Mouse (Mus musculus): ENCODE results near the gene Tmcc3.
A peak's percentile ranks its signal among the peaks of the same experiment; 100 is the strongest.
"Not testable (repeated sequence)": the region's sequence is repeated elsewhere in the genome, so short reads cannot be mapped to it uniquely, and the experiment has no call there.

Gene Tmcc3

GRCm38 (mm10) chr10:94514506-94515178 lies 202.9 kb downstream of the Tmcc3 start:
- DNase-seq (ENCODE audit: low spot score in 2 of 2) = peak; percentile 34 to 48

- peak; percentile 34 to 61 for DNase-seq (ENCODE audit: low spot score in 2 of 2)
These were observed 203.4 kb downstream of the Tmcc3 start for GRCm38 (mm10) chr10:94515179-94515545.

- no peak for DNase-seq (ENCODE audit: low spot score in 2 of 2)
These were observed 203.8 kb downstream of the Tmcc3 start for GRCm38 (mm10) chr10:94515583-94515982.

- DNase-seq (ENCODE audit: low spot score in 2 of 2) = no peak
These were observed 208.1 kb downstream of the Tmcc3 start for GRCm38 (mm10) chr10:94519887-94520286.

DNA sequence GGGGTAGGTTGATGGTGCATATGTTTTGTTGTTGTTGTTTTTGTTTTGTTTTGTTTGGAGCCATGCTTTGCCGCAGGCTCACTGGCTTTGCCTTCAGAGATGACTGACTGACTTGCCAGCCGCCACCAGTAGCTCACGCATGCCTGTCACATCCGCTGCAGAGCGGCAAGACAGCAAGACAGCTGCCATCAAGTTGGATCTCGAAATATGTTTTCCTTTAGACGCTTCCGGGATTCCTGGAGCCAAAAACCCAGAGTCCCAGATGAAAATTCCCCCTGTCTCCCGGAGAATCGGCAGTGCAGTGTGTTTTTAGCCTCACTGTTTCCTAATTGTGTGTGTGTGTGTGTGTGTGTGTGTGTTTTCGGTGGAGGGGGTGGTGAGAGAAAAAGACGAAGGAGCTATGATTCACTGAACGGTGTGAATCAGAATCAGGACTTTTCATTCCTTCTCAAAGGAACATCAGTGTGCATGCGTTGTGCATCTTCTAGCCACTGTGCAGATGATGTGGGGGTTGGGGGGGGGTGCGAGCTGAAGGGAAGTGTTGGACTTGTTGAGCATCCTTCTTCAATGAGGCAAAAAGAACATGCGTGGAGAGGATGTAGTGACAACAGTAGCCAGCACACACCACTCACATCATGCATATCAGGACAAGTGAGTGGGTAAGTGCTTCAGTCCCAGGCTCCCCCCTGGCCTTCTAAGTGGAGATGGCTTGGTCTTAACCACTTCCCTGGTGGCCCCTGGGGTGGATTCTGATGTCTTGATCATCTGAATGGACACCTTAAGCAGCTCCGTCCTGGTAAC lies 208.8 kb downstream of the Tmcc3 start:
- no peak for DNase-seq (ENCODE audit: low spot score in 2 of 2)

- no peak for DNase-seq (ENCODE audit: low spot score in 2 of 2)
These were observed 209.3 kb downstream of the Tmcc3 start for GRCm38 (mm10) chr10:94521107-94521401.

DNA sequence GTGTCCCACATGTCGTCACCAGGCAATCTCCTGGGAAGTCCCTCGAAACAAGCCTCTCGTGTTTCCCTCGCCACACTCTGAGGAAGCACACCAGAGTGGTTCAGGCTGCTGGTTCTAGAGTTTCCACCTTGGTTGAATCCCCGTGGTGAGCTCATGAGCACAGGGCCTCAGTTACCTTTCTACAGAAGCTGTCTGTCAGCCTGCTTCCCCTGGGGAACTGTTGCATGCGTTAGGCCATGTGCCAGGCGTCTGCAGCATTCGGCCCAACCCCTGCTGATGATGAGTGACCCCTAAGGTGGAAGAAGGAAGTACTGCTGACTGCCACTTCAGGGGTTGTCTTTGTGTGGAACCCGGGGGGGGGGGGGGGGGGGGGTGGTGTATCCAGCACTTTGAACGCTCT lies 210.0 kb downstream of the Tmcc3 start:
- DNase-seq (ENCODE audit: low spot score in 2 of 2) = no peak

DNA sequence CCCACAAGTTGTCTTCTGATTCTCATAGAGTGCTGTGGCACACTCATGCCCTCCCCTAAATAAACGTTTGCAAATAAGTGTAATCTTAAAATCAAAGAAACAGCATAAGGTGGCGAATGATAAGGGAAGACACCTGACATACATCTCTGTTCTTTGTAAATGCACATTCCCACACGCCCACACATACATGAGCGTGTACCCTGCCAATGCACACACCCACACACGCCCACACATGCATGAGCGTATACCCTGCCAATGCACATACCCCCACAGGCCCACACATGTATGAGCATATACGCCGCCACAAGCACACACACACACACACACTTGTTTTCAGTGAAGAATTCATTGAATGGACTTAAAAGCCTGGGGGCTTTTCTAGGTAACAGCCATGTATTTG lies 211.5 kb downstream of the Tmcc3 start:
- DNase-seq (ENCODE audit: low spot score in 2 of 2) = no peak

DNA sequence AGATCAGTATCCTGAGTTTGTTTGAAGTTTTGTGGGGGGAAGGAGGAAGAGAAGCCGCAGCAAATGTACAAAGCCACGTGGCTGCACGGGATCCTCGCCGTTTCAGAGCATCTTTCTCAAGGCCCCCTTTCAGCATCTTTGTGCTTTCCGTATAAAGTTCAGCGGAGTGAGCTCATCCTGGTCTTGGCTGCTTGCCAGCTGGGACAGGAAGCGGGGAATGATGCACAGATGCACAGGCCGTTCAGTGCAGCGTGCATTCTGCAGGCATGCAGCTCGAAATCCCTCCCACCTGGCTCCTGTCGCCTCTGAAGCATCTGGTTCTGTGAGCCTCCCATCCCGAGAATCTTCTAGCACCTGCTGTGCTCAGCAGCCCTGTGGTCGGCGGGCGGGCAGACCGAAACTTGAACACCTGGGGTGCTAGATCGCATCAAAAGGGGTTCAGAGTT lies 212.0 kb downstream of the Tmcc3 start:
- DNase-seq (ENCODE audit: low spot score in 2 of 2) = peak; percentile 53 to 78

DNA sequence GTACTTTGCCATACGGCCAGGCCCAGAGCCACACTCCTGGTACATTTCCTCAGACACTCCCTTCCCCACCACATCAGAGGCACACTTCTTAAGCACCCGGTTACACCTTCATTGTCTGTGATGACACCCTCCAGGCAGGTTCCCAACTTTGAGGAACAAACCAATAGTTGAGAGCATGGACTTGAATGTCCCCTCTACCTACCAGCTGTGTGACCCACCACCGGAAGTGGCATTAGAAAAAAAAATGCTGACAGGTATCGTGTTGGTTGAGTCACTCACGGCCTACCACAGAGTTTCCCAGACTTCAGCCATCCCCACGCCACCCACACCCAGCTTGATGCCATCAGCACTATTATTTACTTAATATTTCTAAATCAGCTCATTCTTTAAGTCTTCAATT lies 213.2 kb downstream of the Tmcc3 start:
- DNase-seq (ENCODE audit: low spot score in 2 of 2) = no peak

DNA sequence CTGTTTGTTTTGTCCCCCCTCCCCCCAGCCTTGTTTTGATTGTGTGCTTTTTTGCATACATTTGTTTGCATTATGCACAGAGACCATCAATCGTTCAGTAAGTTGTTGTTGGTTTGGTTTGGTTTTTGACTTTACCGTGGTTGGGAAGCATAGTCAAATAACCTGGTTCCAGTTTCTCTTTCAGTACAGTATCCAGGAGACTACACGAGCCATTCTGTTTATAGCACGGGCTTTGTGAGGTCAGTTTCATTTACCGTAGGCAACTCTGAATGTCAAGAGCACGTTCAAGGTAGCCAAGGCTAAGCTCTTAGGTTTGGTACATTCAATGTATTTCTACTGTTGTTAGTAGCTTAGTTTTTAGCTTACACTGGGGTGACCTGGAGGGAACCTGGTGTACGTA lies 214.0 kb downstream of the Tmcc3 start:
- no peak for DNase-seq (ENCODE audit: low spot score in 2 of 2)

- no peak for DNase-seq (ENCODE audit: low spot score in 2 of 2)
These were observed 215.1 kb downstream of the Tmcc3 start for GRCm38 (mm10) chr10:94526834-94527233.

DNA sequence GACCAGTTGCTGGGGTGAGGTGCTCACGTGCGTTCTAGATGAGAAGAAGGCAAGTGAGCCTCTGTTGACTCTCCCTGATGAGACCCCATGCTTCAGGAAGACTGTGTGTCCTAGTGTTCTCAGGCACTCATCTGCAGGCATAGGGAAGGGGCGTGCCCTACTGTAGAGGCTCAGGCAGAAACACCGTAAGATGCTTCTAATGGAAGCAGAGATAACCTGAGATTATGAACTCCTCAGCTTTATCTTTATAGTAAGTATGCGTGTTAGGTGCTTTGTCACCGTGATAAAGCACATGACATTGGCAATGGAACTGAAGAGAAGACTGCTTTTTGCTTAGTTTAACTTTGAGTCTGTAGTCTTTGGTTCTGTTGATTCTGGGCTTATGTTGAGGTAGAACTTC lies 215.5 kb downstream of the Tmcc3 start:
- DNase-seq (ENCODE audit: low spot score in 2 of 2) = no peak

DNA sequence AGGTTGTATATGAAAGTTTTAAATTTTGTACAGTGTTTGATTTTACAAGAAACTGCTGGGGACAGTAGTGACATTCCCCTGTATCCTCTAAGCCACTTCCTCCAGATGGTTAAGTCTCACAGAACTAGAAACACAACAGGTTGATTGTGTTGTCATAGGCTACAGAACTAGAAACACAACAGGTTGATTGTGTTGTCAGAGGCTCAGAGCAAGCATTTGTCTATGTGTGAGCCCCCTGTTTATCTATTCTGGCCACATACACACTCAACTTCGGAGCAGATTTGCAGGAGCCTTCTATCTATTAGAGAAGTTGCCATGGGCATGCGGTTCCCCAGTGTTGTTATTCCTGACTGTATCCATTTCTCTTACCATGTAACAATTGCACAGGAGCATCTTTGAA lies 218.3 kb downstream of the Tmcc3 start:
- DNase-seq (ENCODE audit: low spot score in 2 of 2) = no peak

DNA sequence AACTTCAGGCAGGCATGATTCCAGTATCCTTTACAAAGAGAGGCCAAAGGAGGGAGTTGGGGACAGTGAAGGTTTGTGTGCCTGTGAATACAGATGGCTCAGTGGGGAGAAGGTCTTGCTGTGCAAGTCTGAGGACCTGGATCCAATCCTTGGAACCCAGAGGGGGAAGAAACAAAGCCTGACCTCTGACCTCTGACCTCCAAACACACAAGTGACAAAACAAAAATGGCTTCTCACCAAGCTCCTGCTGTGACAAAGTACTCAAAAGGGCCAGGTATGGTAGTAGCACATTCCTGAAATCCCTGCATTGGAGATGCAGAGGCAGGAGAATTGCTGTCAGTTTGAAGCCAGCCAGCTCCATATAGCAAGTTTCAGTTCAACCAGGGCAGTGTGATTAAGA lies 219.7 kb downstream of the Tmcc3 start:
- DNase-seq (ENCODE audit: low spot score in 2 of 2) = no peak

DNA sequence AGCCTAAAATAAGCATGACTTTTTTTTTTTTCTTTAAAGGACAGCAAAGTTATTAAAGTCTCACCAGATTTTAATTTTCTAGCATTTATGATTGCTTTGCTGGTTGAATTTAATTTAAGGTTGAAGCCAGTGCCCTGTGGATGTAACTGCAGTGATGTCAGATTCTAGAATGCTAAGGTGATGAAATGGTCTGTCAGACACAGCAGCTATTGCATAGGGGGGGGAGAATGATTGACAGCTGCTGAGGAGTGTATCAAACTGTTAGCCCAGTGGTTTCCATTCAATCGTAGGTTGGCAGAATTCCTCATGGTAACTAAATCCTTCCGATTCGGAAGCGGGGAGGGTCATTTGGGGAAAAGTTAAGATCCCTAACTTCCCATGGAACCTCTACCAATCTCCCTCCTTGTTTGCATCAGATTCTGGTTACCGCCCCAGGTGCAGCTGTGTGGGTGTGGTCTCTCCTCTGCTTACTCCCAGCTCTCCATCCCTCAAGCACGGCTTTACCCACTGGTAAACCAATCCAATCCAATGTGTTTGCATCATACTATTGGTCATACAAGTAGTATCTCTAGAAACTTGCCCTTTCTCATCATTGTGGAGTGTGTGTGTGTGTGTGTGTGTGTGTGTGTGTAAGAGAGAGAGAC lies 221.5 kb downstream of the Tmcc3 start:
- DNase-seq (ENCODE audit: low spot score in 2 of 2) = no peak

- DNase-seq (ENCODE audit: low spot score in 2 of 2) = not testable (repeated sequence)
These were observed 226.9 kb downstream of the Tmcc3 start for GRCm38 (mm10) chr10:94538623-94539022.

- DNase-seq (ENCODE audit: low spot score in 2 of 2) = no peak
These were observed 228.5 kb downstream of the Tmcc3 start for GRCm38 (mm10) chr10:94540241-94540640.

DNA sequence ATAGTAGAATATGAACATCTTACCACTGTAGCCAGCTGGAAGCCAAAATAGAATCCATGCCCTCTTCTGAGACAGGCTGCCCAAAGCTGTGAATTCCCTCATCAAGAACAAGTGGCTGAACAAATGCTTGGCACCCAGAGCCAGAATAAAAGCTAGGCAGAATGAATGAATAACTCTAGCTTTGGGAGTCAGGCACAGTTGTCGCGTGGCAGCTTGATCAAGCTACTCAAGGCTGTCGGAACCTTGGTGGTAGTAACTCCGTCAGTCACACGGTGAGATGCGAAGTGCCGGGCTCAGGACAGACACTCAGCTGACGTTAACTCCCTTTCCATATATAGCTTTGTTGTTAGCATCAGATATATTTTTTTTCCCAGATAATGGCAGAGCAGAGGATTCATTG lies 232.2 kb downstream of the Tmcc3 start:
- no peak for DNase-seq (ENCODE audit: low spot score in 2 of 2)

DNA sequence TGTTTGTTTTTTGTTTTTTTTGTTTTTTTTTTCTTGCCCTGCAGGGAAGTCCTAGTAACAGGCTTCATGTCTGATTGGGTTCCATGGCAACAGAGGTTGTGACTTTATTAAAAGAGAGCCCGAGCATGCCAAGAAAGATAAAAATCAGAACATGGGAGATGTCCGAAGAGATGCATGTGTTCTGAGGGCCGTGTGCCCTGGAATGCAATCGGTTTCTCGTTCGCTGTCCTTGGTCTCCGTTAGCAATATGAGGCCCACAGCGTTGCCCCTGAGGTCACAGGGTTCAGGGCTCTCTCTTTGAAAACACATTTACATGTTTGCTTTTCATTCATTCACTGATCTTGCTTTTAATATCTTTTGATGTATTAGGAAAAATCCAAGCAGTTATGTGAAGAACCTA lies 233.1 kb downstream of the Tmcc3 start:
- no peak for DNase-seq (ENCODE audit: low spot score in 2 of 2)

GRCm38 (mm10) chr10:94545259-94546019 lies 233.7 kb downstream of the Tmcc3 start:
- DNase-seq (ENCODE audit: low spot score in 2 of 2) = peak in 1 of 2 experiments; percentile 15

- DNase-seq (ENCODE audit: low spot score in 2 of 2) = no peak
These were observed 234.9 kb downstream of the Tmcc3 start for GRCm38 (mm10) chr10:94546617-94547016.
